Mouse (Mus musculus) E14TG2a.4 (cell line): Measurements from ENCODE around the gene Hhipl1.

Experiments used
- H3K27me3 ChIP-seq: 2 replicates; pipeline ENCODE4 v1.6.1; 2014; ENCODE audit warnings: low read length, control low read depth; ENCODE audit not compliant: insufficient read depth
- H3K36me3 ChIP-seq: 2 replicates; pipeline ENCODE4 v1.6.1; 2014; ENCODE audit warnings: low read length, control low read depth; ENCODE audit not compliant: insufficient read depth
- H3K4me1 ChIP-seq: replicated peaks from 2 replicates; pipeline ENCODE4 v1.6.1; 2014; ENCODE audit warnings: low read depth, low read length, control low read depth
- H3K4me3 ChIP-seq: replicated peaks from 2 replicates; pipeline ENCODE4 v1.5.1; 2014; ENCODE audit warnings: mild to moderate bottlenecking, low read length
- H3K9me3 ChIP-seq: 2 replicates; pipeline ENCODE4 v1.6.1; 2014; ENCODE audit warnings: low read length, control low read depth
- CTCF ChIP-seq: conservative IDR thresholded peaks from 2 replicates; pipeline ENCODE4 v1.5.1; 2014; ENCODE audit warnings: low read length
- NANOG ChIP-seq: IDR thresholded peaks from 2 replicates; pipeline ENCODE4 v1.6.1; 2014; ENCODE audit warnings: borderline replicate concordance, low read length, mixed read lengths
- POU5F1 ChIP-seq: IDR thresholded peaks from 2 replicates; pipeline ENCODE4 v1.6.1; 2014; ENCODE audit warnings: low read length, borderline replicate concordance

Gene Hhipl1

DNA sequence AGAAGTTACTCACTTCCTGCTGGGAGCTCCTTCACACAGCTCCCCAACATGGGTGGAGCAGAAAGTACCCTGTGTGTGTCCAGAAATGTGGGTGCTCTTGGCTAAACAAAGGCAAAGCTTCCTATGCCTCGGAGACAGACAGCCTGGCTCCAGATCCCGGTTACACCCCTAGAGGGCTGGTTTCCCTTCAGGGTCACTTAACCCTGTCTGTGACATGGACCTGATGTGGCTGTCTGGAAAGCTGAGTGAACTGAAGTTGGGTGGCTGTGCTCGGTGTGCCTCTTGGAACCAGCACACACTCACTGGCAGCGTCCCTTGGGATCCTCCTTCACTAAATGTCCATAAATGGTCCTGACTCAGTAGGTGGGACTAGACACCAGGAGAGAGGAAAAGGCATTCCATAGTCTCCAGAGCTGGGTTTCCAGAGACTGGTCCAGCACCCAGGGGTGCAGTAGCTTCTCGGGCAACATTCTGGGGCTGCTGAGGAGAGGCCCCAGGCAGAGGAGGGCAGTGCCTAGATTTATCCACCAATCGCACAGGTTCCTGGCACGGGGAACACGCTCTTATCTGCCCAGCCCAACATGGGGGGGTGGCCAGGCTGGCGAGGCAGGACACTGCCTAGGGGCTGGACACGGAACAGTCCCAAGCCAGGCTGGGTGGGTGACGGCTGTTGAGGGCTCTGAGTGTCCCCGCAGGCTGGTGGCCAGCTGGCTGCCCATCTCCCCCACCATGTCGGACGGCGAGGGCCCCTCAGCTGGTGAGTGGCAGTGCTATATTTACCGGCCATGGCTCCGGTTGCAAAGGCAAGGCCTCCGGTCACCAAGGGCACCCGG is 64.7 kb downstream of the Hhipl1 start, which contains the start of gene Eml1:
TSS of gene Eml1 (plus strand) at position 362 of the 833 bp plus-strand sequence.
- TF ChIP-seq CTCF: no peak
- no peak for TF ChIP-seq POU5F1
- no peak for TF ChIP-seq NANOG
- Histone ChIP-seq H3K4me1 (peaks cover 8% of the 10 kb centered on the region), H3K4me3 (no peak within 1 kb of the TSS), H3K9me3 (peaks cover 9% of the 10 kb centered on the region), H3K27me3 (peaks cover 53% of the 10 kb centered on the region), H3K36me3 (no peaks in the 10 kb centered on the region)

DNA sequence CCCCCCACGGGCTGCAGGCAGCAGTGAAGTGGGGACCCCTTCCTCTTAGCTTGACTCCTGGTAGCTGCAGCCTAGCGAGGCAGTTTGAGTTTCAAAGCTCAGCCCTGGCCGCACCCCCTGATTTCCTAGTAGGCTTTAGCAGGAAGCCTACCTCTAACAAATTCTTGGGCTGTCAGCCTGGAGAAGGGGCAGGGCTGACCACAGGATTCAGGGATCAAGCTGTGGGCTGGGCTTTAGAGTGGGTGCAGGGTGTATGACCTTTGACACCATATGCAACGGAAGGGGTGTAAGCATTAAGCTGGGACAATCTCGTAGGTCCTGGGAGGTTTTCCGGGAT is 65.3 kb downstream of the Hhipl1 start:
- Histone ChIP-seq H3K4me1 (peaks cover 8% of the 10 kb centered on the region), H3K36me3 (no peaks in the 10 kb centered on the region), H3K27me3 (peaks cover 52% of the 10 kb centered on the region), H3K9me3 (peaks cover 9% of the 10 kb centered on the region), H3K4me3 (no peak overlapping the region)
- no peak for TF ChIP-seq POU5F1
- no peak for TF ChIP-seq CTCF
- no peak for TF ChIP-seq NANOG

DNA sequence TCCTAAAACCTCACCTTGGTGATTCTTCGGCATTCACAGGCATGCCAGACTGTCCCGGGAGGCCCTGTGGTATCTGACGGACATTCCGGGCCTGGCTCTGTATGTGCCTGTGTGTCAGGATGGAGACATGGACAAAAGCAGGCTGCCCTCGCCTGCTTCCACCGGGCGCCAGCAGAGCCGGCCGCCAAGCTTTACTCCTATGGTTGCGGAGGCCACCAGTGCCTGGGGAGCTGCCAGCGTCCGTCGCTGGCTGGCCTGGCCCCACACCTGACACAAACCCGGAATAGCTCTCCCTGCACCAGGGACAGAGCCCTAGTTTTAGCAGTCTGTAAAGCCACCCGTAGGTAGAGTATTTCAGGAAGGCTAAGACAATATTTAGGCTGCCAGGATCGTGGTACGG is 66.2 kb downstream of the Hhipl1 start:
- H3K4me3 ChIP-seq: no peak overlapping the region
- H3K4me1 ChIP-seq: peaks cover 8% of the 10 kb centered on the region
- H3K9me3 ChIP-seq: peaks cover 9% of the 10 kb centered on the region
- TF ChIP-seq POU5F1 (no peak), NANOG (no peak), CTCF (no peak)
- peaks cover 60% of the 10 kb centered on the region for H3K27me3 ChIP-seq
- H3K36me3 ChIP-seq: no peaks in the 10 kb centered on the region

DNA sequence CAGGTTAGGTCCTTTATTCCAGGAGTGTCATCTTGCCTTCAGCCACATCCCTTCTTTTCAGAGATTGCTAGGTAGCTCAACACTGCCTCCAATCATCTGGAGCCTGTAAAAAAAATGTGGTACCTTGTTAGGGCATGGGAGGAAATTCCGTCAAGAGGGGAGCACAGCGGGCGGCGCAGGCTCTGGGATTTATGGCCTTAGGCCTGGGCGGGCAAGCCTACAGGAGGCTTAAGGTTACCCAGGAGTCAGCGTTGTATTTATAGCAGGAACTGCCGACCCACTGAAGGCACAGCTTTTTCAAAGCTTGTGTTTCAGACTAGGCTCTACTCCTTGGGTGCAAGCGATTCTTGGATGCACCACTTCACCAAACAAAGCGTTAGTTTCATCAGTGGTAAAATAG is 67.5 kb downstream of the Hhipl1 start:
- Histone ChIP-seq H3K4me1 (peaks cover 8% of the 10 kb centered on the region), H3K9me3 (peaks cover 2% of the 10 kb centered on the region), H3K4me3 (no peak overlapping the region), H3K36me3 (no peaks in the 10 kb centered on the region), H3K27me3 (peaks cover 50% of the 10 kb centered on the region)
- TF ChIP-seq NANOG (no peak), CTCF (no peak), POU5F1 (no peak)

DNA sequence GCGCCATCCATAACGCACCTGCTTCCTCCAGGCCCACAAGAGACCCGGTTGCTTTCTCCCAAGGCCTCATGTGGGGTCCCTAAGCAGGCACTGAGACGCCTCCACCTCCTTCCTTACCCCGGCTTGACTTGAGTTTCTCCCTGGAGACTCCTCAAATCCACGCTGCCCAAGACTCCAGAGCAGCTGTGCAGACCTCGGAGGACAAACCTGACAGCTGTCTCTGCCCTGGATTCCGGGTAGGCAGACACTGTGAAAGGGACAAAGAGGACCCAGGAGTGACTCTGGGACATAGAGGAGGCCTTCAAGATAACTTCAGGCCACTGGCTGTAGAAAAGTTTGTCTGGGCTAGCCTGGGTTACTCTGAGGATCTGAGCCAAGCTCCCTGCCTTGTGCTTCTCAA is 68.6 kb downstream of the Hhipl1 start:
- Histone ChIP-seq H3K4me3 (no peak overlapping the region), H3K4me1 (peaks cover 8% of the 10 kb centered on the region), H3K9me3 (no peaks in the 10 kb centered on the region), H3K36me3 (no peaks in the 10 kb centered on the region), H3K27me3 (peaks cover 42% of the 10 kb centered on the region)
- TF ChIP-seq POU5F1: no peak
- no peak for TF ChIP-seq NANOG
- TF ChIP-seq CTCF: no peak

DNA sequence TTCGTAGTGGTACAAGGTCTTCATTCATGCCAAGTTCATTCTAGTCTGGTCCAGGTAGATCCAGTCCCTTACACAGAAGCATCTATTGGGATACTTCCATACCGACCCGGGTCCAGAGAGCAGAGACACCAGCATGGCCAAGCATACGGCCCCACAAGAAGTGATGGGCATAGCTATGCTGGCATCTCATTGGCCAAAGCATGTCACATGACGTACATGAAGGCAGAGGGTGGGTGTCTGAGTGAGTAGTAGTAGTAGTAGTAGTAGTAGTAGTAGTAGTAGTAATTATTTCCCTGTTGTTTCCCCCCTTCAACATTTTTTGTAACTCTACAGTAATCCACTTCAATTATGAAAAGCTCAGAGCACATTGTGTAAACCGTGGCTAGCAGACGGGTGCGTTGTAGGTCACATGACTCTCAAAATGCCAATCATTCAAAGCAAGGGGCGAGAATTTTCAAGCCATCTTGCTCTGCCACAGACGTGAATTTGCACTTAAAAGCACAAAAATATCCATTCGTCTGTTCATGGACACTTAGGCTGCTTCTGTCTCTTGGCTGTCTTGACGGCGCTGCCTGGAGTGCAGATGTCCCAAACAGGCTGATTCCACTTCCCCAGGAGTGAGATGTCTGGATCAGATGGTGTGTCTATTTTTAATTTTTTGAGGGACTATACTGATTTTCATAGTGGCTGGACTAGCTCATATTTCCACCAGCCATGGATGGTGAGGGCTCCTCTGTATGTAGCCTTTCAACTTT is 72.5 kb downstream of the Hhipl1 start:
- Histone ChIP-seq H3K4me3 (no peak overlapping the region), H3K9me3 (no peaks in the 10 kb centered on the region), H3K27me3 (peaks cover 30% of the 10 kb centered on the region), H3K36me3 (no peaks in the 10 kb centered on the region), H3K4me1 (peaks cover 6% of the 10 kb centered on the region)
- no peak for TF ChIP-seq POU5F1
- no peak for TF ChIP-seq CTCF
- TF ChIP-seq NANOG: no peak
